Mouse (Mus musculus) right cerebral cortex, postnatal 14 days (tissue): ENCODE data around the gene Hc.

Experiments
- DNase-seq: peaks from one replicate; pipeline ENCODE4 v3.0.0; 2022

Hc gene

GRCm38 (mm10) chr2:35061338-35061737, at the start of gene Hc:
TSS of gene Hc (minus strand) at chr2:35061438.
- no peak for DNase-seq

GRCm38 (mm10) chr2:35110521-35110920, 49.3 kb upstream of the Hc start:
- DNase-seq, result no peak

GRCm38 (mm10) chr2:35109924-35110304, 48.7 kb upstream of the Hc start:
- no peak for DNase-seq

DNA sequence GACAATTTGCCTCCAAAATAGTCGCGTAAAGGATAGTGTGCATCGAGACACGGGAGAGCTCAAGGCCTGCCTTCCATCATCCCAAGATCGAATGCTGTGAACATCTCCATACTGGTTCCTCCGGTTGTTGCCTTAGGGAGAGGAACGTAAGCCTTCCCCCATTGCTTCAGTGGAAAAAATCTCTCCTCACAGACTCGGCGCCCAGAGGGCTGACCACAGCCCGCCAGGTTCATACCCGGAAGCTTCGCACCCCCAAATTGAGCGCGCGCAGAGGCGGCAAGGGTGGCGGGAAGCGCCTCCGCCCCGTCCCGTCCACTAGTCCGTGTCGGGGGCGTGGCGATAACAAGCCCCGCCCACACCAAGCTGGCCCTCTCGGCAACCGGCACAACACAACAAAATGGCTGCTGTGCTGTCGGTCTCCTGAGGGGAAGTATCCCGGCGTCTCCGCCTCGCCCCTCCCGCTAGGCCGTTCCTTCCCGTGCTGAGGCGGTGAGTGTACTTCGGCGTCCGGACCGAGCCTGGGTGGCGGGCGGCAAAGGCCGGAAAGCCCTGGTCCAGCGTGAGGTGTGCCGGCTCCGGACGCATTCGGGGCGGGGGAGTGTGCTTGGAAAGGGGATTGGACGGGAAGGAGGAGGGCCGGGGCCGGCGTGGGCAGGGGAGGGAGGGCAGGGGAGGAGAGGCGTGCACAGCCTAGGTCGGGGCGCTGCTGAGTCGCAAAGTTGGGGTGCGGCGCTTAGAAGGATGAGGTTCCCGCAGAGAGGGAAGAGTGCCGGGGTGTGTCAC, 48.1 kb upstream of the Hc start, which contains the start of gene Cntrl:
Cntrl (plus strand) TSS at position 352 of the 783 bp plus-strand sequence.
- peak; percentile 92 for DNase-seq

- peak; percentile 27 for DNase-seq
Observed at GRCm38 (mm10) chr2:35108712-35109111, 47.5 kb upstream of the Hc start.

GRCm38 (mm10) chr2:35107984-35108635, 46.9 kb upstream of the Hc start:
- peak; percentile 17 for DNase-seq

DNA sequence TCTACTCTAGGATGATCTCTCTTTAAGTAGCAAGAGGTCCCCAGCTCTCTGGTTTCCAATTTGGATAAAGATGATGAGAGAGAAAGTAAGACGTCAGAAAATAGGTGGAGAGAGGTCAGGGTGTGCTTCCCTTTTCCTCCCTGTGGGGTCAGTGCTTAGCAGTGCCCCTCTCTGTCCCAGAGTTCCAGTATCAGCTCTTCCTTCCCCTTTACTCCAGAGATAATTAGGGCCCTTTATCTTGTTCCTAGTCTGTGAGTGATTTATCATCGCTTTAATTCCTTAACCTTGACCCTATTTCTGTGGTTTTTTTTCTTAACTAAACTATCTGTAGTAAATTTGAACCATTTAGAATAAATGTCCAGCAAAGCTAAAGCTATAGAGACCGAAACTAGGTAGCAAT, 43.6 kb upstream of the Hc start:
- DNase-seq, result no peak

GRCm38 (mm10) chr2:35103558-35103957, 42.3 kb upstream of the Hc start:
- DNase-seq, result no peak

DNA sequence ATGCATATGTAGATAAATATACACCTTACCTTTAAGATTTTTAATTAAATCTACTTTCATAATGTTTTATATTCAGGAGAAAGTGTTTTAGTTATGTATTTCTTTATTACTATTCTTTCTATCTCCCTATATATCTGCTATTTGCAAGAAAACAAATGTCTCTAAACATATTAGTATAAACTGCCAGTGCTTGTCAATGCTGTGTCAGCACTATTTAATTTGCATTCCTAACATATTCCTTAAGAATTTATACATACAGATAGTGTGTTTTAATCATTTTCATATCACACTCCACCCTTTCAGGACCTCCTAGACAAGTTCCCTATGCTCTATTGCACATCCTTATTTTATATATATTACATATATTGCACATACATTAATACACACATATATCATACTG, 41.5 kb upstream of the Hc start:
- no peak for DNase-seq

- DNase-seq, result no peak
Observed at GRCm38 (mm10) chr2:35101443-35101842, 40.2 kb upstream of the Hc start, which contains the start of gene AI182371. TSS of gene AI182371 (minus strand) at chr2:35101543.

GRCm38 (mm10) chr2:35100529-35100928, 39.3 kb upstream of the Hc start:
- no peak for DNase-seq

GRCm38 (mm10) chr2:35087418-35087817, 26.2 kb upstream of the Hc start:
- DNase-seq, result no peak

DNA sequence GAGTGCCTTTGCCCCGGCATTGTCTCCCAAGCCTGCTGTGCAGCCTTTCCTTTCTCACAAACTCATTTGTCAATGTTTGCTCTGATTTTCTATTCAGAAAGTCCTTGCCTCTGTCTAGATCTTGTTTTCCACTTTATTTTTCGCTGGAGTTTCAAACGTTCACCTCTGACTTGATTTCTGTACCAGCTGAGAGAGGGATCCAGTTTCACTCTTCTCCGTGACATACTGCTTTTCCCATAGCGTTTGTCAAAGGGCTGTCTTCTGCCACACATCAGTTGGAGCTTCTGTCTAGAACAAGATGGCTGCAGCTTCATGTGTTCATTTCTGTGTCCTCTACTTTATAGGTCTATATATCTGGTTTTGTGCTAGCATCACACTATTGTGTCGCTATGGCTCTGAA, 17.9 kb upstream of the Hc start:
- DNase-seq, result no peak

DNA sequence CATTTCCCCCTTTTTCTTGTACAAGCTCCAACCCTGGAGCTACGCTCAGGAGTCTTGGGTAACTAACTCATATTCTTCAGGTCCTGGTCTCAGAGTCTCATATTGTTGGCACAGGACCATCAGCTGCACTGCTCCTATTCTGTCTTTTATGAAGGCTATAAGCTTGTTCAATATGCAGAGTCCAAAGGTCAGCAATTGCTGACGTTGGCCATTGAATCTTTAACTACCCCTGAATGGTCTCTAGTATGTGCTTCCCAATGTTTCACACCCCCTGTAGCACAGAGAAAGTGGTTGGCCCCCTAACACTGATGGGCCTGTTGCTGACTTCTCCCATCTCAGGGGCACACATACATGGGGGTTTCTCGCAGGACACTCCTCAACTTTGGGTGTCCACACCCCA, 13.1 kb upstream of the Hc start:
- no peak for DNase-seq

- DNase-seq, result no peak
Observed at GRCm38 (mm10) chr2:35072547-35072946, 11.3 kb upstream of the Hc start.

DNA sequence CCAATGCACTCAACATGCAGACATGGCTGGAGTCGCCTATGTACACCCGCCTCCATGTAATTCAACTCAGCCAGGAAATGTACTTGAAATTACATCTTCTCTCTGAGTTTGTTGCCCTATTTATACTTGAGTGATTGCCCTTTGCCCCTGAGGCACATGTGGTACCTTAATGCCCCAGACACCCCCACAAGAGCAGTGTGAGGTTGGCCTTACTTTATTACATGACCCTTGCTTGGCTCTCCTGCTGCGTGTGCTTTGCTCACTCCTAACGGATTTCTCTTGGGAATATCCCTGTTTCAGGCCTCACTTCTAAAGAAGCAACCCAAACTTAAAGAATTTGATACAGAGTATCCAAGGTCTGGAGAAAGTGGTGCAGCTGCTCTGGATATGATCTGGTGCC, 9.0 kb upstream of the Hc start:
- no peak for DNase-seq

- no peak for DNase-seq
Observed at GRCm38 (mm10) chr2:35069124-35069523, 7.9 kb upstream of the Hc start.

- DNase-seq, result no peak
Observed at GRCm38 (mm10) chr2:35067117-35067516, 5.9 kb upstream of the Hc start.

GRCm38 (mm10) chr2:35066525-35067082, 5.4 kb upstream of the Hc start:
- DNase-seq, result no peak

GRCm38 (mm10) chr2:35063333-35064030, 2.2 kb upstream of the Hc start:
- no peak for DNase-seq

DNA sequence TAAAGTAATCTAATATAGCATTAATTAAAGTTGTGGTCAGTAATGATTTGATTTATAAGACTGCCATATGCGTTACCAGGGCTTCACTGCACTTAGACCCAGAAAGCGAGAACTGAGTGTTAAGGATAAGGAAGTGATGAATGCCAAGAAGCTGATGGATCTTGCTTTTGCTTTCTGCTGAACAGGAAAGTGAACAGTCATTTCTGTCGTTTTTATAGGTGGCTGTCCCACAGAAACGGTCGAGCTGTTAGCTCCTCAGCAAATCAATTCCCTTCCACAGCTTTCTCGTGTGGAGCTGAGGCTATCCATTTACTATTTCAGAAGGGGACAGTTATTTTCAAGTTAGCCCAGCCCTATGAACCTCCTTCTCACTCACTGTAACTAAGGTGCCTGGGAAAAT, 341 bp downstream of the Hc start:
- no peak for DNase-seq

GRCm38 (mm10) chr2:35060256-35060655, 982 bp downstream of the Hc start:
- DNase-seq, result no peak

DNA sequence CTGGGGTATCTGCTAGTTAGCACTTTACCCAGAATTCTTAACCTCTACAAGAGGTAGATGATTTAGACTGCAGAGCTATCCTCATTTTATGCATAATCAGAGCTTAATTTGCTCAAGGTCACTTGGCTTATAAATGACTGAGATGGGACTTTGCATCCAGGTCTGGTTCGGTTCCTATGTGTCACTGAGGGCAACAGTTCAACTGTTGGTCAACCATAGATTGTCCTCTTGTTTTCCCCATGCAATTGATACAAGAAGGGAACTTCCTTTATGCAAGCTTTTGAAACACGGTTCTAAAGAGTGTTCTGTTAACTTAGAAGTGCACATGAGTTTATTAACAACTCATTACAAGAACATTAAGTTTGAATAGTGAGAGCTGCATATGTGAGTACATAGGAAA, 2.9 kb downstream of the Hc start:
- DNase-seq, result no peak

DNA sequence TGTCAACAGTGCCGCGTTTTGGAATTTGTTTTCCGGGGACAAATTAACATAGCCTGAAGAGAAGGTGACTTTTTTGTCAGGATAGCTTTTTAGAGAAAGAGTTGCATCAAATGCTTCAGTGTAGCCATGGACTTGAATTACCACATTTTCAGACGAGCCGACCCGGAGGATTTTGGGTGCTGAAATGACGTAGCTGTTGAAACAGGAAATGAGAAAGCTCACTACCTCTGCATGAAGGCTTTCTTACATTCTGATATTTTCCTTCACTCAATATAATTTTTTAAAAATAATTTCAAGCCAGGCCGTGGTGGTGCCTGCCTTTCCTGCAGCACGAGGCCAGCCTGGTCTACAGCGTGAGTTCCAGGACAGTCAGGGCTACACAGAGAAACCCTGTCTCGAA, 4.0 kb downstream of the Hc start:
- DNase-seq, result no peak
